Mouse (Mus musculus): ENCODE results near the gene Tnfsf13. TPM values are rescaled to one million over a fixed set of nuclear protein-coding genes. Genes with fewer than 3 reads are reported as not detected.

Gene Tnfsf13
- total RNA-seq, 2 experiments from 2014 or later, result 5.4 to 41.8 TPM

GRCm38 (mm10) chr11:69682840-69683533 lies 2.6 kb downstream of the Tnfsf13 start:
- ATAC-seq (replicated peaks; ENCODE audit: poor library complexity, severe bottlenecking), result peak; percentile 34

DNA sequence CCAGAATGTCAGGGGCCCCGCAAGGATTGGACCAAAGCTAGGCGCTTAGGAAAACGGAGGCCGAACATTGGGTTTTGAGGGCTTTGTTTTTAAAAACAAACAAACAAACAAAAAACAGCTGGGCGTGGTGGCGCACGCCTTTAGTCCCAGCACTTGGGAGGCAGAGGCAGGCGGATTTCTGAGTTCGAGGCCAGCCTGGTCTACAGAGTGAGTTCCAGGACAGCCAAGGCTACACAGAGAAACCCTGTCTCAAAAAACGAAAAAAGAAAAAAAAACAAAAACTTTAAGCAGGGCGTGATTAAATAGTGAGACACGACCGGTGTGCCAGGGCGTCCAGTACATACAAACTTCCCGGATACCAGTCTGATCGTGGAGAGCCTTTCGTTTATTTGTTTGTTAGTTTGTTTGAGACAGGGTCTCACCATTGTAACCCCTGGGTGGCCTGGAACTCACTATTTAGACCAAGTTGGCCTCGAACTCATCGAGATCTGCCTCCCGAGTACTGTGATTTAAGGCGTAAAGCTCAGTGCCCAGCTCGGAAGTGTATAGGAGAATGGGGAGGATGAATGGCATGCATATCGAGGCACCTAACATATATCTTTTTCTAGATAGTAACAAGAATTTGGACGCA lies 3.3 kb downstream of the Tnfsf13 start:
- no peak for ATAC-seq (replicated peaks; ENCODE audit: poor library complexity, severe bottlenecking)

- peak; percentile 81 for ATAC-seq (replicated peaks; ENCODE audit: poor library complexity, severe bottlenecking)
Measured at GRCm38 (mm10) chr11:69681314-69682208, 4.0 kb downstream of the Tnfsf13 start, which contains the start of gene Senp3. TSS of gene Senp3 (minus strand) at chr11:69682084.

DNA sequence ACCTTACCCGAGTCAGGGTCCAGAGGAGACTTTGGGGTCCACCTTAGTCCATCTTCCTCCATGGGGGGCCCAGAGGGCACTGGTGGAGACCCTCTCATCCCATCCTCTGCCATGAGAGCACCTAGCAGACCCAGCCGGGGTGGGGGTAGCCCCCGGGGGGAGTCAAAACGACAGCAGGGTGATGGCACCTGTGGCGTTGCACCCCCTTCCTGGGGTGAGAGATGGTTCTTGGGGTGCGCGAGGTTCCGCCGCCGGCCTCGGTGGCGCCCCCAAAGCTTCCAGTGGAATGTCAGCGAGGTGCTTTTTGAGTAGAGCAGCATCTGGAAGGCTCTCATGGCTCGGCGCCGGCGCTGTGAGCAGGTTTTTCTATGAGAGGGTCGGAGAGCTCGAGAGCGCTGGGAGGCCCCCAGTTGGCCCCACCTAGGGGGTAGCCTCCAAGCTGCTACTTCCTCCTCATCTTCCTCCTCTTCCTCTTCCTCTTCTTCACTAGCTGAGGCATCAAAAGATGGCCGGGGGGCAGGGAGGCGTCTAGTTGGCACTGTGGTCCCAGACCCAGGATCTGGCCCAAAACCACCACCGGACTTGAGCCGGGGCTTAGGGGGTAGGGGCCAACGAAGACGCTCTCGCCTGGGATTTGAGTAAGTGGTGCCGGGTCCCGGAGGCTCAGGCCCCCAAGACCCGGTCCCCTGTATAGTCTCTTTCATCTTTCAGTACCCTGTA lies 5.3 kb downstream of the Tnfsf13 start:
- ATAC-seq (replicated peaks; ENCODE audit: poor library complexity, severe bottlenecking), result no peak

DNA sequence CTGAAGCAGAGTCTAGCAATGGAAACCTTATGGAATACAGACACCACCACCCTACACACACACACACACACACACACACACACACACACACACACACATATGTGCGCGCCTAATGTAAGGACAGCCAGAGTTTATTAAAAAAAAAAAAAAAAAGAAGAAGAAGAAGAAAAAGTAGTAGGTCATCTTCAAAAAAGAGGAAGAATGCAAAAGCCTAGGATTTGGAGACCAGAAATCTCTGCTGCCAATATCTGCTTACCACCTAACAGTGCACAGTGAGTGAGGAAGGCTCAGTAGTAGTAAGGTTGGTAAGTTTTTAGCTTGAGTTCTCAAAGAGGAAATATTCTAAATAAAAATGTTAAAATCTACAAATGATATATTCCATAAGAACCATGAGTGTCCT lies 6.4 kb downstream of the Tnfsf13 start:
- ATAC-seq (replicated peaks; ENCODE audit: poor library complexity, severe bottlenecking), result no peak

GRCm38 (mm10) chr11:69672211-69672706 lies 13.3 kb downstream of the Tnfsf13 start, which contains the start of gene Eif4a1:
TSS of gene Eif4a1 (minus strand) at chr11:69672423.
- peak; percentile 77 for ATAC-seq (replicated peaks; ENCODE audit: poor library complexity, severe bottlenecking)

GRCm38 (mm10) chr11:69671726-69672124 lies 13.9 kb downstream of the Tnfsf13 start:
- ATAC-seq (replicated peaks; ENCODE audit: poor library complexity, severe bottlenecking), result peak; percentile 21; the same call in 1 of the 2 replicates

DNA sequence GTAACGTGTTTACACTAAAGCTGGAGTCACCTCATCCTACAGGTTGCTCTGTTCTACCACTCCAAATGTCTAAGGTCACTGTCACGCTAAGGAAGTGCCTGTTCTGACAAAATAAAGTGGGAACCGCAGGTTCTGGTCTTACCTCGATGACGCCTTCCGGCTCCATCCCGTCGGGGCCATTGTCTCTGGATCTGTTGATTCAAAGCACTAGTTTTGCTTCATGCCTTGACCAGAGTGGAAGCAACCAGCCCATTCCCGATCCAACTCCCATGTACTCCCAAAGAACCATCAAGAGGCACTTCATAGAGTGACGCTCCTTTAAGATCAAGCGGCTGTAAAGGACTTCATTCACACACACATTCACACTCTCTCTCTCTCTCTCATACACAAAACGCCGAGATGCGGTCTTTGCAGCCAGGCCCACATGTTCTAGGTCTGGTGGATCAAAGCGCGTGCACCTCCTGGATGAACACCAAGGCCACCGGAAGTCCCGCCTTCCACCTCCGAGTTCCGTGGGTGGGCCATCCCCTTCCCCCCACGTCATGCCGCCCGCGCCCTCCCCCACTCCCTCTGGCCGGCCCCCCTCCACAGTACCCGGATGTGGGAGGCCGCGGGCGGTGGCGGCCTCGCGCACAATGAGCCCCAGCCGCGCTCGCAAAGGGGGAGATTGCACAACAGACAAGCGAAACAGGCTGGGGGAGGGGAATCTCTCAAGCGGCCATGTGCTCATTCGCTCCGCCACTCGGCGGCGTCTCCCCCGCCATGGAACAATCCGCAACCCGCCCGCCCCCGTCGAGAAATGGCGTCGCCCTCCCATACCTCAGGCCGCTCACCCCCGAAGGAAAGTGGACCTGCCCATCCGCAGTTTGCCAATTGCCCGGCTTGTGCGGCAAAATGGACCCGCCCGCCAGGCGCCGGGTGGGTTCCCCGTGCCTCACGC lies 14.5 kb downstream of the Tnfsf13 start:
- peak; percentile 61 for ATAC-seq (replicated peaks; ENCODE audit: poor library complexity, severe bottlenecking)

GRCm38 (mm10) chr11:69666665-69667005 lies 18.9 kb downstream of the Tnfsf13 start:
- ATAC-seq (replicated peaks; ENCODE audit: poor library complexity, severe bottlenecking), result no peak

- peak; percentile 65 for ATAC-seq (replicated peaks; ENCODE audit: poor library complexity, severe bottlenecking)
Measured at GRCm38 (mm10) chr11:69665961-69666664, 19.5 kb downstream of the Tnfsf13 start, which contains the start of gene Cd68. TSS of gene Cd68 (minus strand) at chr11:69666153.

DNA sequence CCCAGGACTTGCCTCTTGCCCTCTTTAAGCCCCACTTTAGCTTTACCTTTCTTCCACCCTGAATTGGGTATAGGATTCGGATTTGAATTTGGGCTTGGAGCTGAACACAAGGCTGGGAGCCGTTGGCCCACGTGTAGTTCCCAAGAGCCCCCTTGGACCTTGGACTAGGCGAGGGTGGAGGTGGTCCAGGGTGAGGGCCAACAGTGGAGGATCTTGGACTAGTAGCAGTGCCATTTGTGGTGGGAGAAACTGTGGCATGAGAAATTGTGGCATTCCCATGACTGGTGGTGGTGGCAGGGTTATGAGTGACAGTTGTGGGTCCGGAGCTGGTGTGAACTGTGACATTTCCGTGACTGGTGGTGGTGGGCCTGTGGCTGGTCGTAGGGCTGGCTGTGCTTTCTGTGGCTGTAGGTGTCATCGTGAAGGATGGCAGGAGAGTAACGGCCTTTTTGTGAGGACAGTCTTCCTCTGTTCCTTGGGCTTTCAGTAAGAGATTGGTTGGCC lies 20.1 kb downstream of the Tnfsf13 start:
- no peak for ATAC-seq (replicated peaks; ENCODE audit: poor library complexity, severe bottlenecking)

DNA sequence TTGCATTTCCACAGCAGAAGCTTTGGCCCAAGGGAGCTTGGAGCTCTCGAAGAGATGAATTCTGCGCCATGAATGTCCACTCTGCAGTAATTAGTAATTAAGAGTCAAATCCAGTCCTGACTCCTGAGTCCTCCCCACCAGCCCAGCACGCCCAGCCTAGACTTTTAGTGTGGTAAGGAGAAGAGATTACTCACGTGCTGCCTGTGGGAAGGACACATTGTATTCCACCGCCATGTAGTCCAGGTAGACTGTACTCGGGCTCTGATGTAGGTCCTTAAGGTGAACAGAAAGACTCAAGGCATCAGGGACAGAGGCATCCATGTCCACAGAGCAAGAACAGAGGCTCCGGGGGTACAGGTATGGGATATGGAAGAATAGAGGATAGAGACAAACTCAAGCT lies 20.7 kb downstream of the Tnfsf13 start:
- no peak for ATAC-seq (replicated peaks; ENCODE audit: poor library complexity, severe bottlenecking)

DNA sequence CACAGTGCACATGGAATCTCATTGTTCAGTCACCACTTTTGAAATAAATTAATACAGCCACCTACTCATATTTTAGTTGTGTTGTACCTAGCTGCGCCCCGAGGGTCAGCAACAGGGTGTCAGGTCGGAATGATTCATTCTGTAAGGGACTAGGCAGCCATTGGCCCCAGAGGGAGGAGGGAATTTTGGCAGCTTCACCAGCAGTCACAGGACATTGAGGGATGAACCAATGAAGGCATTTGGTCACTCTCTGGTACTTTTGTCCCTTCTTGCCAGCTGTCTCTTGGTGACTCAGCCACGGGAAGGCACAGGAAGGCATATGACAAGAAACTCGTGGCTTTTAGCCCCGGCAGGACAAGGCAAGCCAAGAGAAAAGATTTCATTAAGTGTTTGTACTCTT lies 21.8 kb downstream of the Tnfsf13 start:
- ATAC-seq (replicated peaks; ENCODE audit: poor library complexity, severe bottlenecking), result no peak

DNA sequence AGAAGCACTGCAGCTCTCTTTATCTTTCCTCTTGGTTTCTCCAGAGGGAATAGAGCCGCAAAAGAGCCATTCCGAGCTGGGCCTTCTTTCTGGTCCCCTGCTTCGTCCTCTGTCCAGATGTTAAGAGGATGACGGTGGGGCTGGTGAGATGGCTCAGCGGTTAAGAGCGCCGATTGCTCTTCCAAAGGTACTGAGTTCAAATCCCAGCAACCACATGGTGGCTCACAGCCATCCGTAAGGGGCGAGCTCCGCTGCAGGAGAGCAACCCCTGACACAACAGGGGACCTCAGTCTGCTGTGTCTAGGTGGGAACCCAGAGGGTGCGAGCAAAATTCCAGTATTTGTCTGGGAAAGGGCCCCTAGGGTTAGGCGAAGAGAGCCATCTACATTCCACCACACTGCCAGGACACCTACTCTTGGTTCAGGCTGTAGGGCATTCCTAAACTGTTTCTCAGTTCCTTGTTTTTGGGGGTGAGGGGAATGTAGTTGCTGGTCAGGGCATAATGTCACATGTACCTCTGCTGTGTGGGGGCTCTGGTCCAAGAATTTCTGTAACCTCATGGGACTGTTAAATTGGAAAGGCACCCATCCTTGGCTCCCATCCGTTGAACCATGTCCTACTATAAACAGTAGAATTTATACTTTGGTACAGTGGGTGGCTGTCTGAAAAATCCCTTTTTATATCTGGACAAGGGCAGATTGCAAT lies 22.5 kb downstream of the Tnfsf13 start:
- ATAC-seq (replicated peaks; ENCODE audit: poor library complexity, severe bottlenecking), result no peak

DNA sequence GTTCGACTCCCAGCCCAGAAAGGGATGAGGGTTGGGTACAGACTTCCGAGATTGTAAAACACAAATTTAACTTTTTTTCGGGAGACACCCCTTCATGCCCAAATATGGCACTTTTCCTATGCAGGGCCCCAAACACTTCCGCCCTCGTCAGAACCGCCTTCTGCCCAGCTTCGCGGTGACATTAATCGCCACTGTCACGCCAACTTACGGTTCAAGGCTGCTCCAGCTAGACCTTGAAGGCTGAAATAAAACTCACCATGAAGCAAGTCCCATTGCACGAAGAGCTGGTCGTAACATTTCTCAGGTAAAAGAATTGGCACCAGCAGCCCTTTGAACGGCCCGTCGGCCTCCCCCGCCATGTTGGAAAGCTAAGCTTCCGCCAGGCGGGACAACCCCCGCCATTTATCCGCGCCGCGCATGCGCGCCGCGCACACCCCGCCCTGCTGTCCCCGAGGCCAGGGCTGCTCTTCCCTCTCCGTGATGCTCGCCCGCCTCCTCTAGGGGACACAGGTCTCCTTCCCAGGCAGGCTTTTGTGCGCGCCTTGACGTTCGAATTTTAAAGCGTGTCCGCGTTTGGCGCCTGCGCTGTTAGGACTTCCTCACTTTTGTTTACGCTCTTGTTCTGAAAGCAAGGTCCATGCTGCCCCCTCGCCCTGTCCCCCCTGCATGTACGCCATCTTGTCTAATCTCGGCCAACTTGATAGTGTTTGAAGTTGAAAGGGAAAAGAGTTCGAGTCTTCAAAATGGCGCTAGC lies 23.2 kb downstream of the Tnfsf13 start, which contains the start of gene Mpdu1:
Mpdu1 (minus strand) TSS at position 430 of the 754 bp plus-strand sequence.
- peak; percentile 70 for ATAC-seq (replicated peaks; ENCODE audit: poor library complexity, severe bottlenecking)

GRCm38 (mm10) chr11:69661221-69661881 lies 24.2 kb downstream of the Tnfsf13 start:
- ATAC-seq (replicated peaks; ENCODE audit: poor library complexity, severe bottlenecking), result no peak
